Mouse (Mus musculus): ENCODE results near the gene Plb1. TPM values are rescaled to one million over a fixed set of nuclear protein-coding genes. Genes with fewer than 3 reads are reported as not detected.

The Plb1 gene
- total and polyA plus RNA-seq, 2 experiments from 2014 or later: 0.10 to 0.16 TPM

GRCm38 (mm10) chr5:32240741-32241140 is 8.2 kb downstream of the Plb1 start:
- ATAC-seq (no peak), DNase-seq (ENCODE audit: low spot score) (no peak)
- no peaks in the 10 kb centered on the region for H3K27me3 ChIP-seq (ENCODE audit: insufficient read depth, low read length)
- no peak for TF ChIP-seq CTCF (IDR thresholded peaks at IDR 0.05; ENCODE audit: low read depth)
- H3K27ac ChIP-seq: no peak overlapping the region
- H3K4me3 ChIP-seq (ENCODE audit: low read length): no peak overlapping the region
- H3K9ac ChIP-seq (replicated peaks; ENCODE audit: low read length): no peak overlapping the region
- no peaks in the 10 kb centered on the region for H3K36me3 ChIP-seq (ENCODE audit: insufficient read depth, low read length)
- no peak overlapping the region for H3K4me2 ChIP-seq (ENCODE audit: low read depth, low read length)
- no peaks in the 10 kb centered on the region for H3K4me1 ChIP-seq (ENCODE audit: insufficient read depth, low read length)
- 56% methylated on average over 2 of the region's 2 CpGs for WGBS
- no peaks in the 10 kb centered on the region for H3K9me3 ChIP-seq (ENCODE audit: low read length)

GRCm38 (mm10) chr5:32243286-32243885 is 10.9 kb downstream of the Plb1 start:
- ATAC-seq: no peak
- no peak for DNase-seq (ENCODE audit: low spot score)
- Histone ChIP-seq H3K4me2 (ENCODE audit: low read depth, low read length) (no peak overlapping the region), H3K36me3 (ENCODE audit: insufficient read depth, low read length) (no peaks in the 10 kb centered on the region), H3K27ac (no peak overlapping the region), H3K4me3 (ENCODE audit: low read length) (no peak overlapping the region), H3K4me1 (ENCODE audit: insufficient read depth, low read length) (no peaks in the 10 kb centered on the region), H3K9me3 (ENCODE audit: low read length) (no peaks in the 10 kb centered on the region), H3K9ac (replicated peaks; ENCODE audit: low read length) (no peak overlapping the region), H3K27me3 (ENCODE audit: insufficient read depth, low read length) (no peaks in the 10 kb centered on the region)
- no peak for TF ChIP-seq CTCF (IDR thresholded peaks at IDR 0.05; ENCODE audit: low read depth)
- 34% methylated on average over 7 of the region's 7 CpGs for WGBS

DNA sequence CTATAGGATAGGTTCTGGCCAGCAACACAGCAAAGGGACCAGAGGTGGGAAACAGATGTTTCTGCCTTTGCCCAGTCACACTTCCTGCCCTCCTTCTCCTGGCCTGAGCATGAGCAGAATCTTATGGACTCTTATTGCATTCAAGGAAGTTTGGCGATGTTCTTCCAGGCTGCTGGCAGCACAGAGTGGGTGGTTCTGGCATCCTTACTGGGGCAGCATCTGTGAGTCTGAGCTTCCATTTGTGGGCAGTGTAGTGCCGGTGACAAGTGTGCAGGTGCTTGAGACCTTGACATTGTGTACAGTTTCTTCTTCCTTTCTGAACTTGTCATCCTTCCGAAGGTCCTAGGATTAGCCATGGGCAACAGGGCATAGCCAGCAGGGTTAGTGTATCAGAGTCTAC is 12.9 kb downstream of the Plb1 start:
- Histone ChIP-seq H3K4me2 (ENCODE audit: low read depth, low read length) (no peak overlapping the region), H3K9ac (replicated peaks; ENCODE audit: low read length) (no peak overlapping the region), H3K4me1 (ENCODE audit: insufficient read depth, low read length) (no peaks in the 10 kb centered on the region), H3K27me3 (ENCODE audit: insufficient read depth, low read length) (no peaks in the 10 kb centered on the region), H3K36me3 (ENCODE audit: insufficient read depth, low read length) (no peaks in the 10 kb centered on the region), H3K9me3 (ENCODE audit: low read length) (no peaks in the 10 kb centered on the region), H3K4me3 (ENCODE audit: low read length) (no peak overlapping the region), H3K27ac (no peak overlapping the region)
- ATAC-seq: no peak
- DNase-seq (ENCODE audit: low spot score): no peak
- 79% methylated on average over 3 of the region's 3 CpGs for WGBS
- TF ChIP-seq CTCF (IDR thresholded peaks at IDR 0.05; ENCODE audit: low read depth): no peak

GRCm38 (mm10) chr5:32260751-32261150 is 28.2 kb downstream of the Plb1 start:
- TF ChIP-seq CTCF (IDR thresholded peaks at IDR 0.05; ENCODE audit: low read depth): no peak
- H3K4me3 ChIP-seq (ENCODE audit: low read length): no peak overlapping the region
- H3K9ac ChIP-seq (replicated peaks; ENCODE audit: low read length): no peak overlapping the region
- H3K36me3 ChIP-seq (ENCODE audit: insufficient read depth, low read length): no peaks in the 10 kb centered on the region
- ATAC-seq: no peak
- H3K4me1 ChIP-seq (ENCODE audit: insufficient read depth, low read length): no peaks in the 10 kb centered on the region
- no peak overlapping the region for H3K4me2 ChIP-seq (ENCODE audit: low read depth, low read length)
- 38% methylated on average over 5 of the region's 5 CpGs for WGBS
- no peaks in the 10 kb centered on the region for H3K27me3 ChIP-seq (ENCODE audit: insufficient read depth, low read length)
- H3K27ac ChIP-seq: no peak overlapping the region
- no peaks in the 10 kb centered on the region for H3K9me3 ChIP-seq (ENCODE audit: low read length)
- no peak for DNase-seq (ENCODE audit: low spot score)

DNA sequence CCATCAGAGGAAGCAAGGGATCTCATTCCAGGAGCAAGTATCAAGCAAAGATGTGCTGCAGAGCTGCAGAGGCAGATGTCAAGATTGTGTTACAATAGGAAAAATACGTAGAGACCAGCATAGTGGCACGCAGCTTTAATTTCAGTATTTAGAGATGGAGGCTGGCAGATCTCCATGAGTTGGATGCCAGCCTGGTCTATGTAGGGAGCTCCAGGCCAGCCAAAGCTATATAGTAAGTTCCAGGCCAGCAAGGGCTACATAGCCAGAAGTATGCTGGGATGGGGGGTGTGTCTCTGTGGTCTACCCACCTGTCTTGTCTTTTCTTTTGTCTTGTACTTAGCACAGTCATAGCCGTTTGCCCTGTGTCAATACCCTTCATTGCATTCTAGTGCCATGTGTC is 28.7 kb downstream of the Plb1 start:
- Histone ChIP-seq H3K36me3 (ENCODE audit: insufficient read depth, low read length) (no peaks in the 10 kb centered on the region), H3K9me3 (ENCODE audit: low read length) (no peaks in the 10 kb centered on the region), H3K27ac (no peak overlapping the region), H3K4me3 (ENCODE audit: low read length) (no peak overlapping the region), H3K9ac (replicated peaks; ENCODE audit: low read length) (no peak overlapping the region), H3K4me1 (ENCODE audit: insufficient read depth, low read length) (no peaks in the 10 kb centered on the region), H3K4me2 (ENCODE audit: low read depth, low read length) (no peak overlapping the region), H3K27me3 (ENCODE audit: insufficient read depth, low read length) (no peaks in the 10 kb centered on the region)
- ATAC-seq (no peak), DNase-seq (ENCODE audit: low spot score) (no peak)
- TF ChIP-seq CTCF (IDR thresholded peaks at IDR 0.05; ENCODE audit: low read depth): no peak
- WGBS: 49% methylated on average over 3 of the region's 3 CpGs

GRCm38 (mm10) chr5:32262534-32262933 is 30.0 kb downstream of the Plb1 start:
- Histone ChIP-seq H3K4me3 (ENCODE audit: low read length) (no peak overlapping the region), H3K27me3 (ENCODE audit: insufficient read depth, low read length) (no peaks in the 10 kb centered on the region), H3K27ac (no peak overlapping the region), H3K4me2 (ENCODE audit: low read depth, low read length) (no peak overlapping the region), H3K9me3 (ENCODE audit: low read length) (no peaks in the 10 kb centered on the region), H3K4me1 (ENCODE audit: insufficient read depth, low read length) (no peaks in the 10 kb centered on the region), H3K36me3 (ENCODE audit: insufficient read depth, low read length) (no peaks in the 10 kb centered on the region), H3K9ac (replicated peaks; ENCODE audit: low read length) (no peak overlapping the region)
- DNase-seq (ENCODE audit: low spot score) (no peak), ATAC-seq (no peak)
- no peak for TF ChIP-seq CTCF (IDR thresholded peaks at IDR 0.05; ENCODE audit: low read depth)
- WGBS: 86% methylated on average over 4 of the region's 4 CpGs

DNA sequence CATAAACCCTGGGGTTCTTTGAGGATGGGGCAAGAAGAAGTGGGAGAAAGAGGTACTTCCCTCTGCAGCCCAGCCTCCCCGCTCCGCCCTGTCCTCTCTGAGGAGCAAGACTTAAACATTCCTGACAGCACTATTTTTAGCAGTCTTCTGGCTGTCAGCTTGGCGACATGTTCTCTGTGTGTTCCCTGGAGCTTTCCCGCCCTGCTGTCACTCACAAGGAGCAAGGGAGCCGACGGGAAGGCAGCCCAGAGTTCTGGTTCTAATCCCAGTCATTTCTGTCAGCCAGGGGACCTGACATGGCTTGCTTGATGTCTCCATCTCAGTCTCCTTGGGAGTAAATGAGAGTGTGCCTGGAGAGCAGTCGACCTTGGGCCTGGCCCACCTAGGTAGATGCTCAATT is 40.0 kb downstream of the Plb1 start:
- H3K4me3 ChIP-seq (ENCODE audit: low read length): no peak overlapping the region
- TF ChIP-seq CTCF (IDR thresholded peaks at IDR 0.05; ENCODE audit: low read depth): no peak
- H3K36me3 ChIP-seq (ENCODE audit: insufficient read depth, low read length): no peaks in the 10 kb centered on the region
- no peak for ATAC-seq
- DNase-seq (ENCODE audit: low spot score): no peak
- no peaks in the 10 kb centered on the region for H3K9me3 ChIP-seq (ENCODE audit: low read length)
- no peaks in the 10 kb centered on the region for H3K27me3 ChIP-seq (ENCODE audit: insufficient read depth, low read length)
- H3K4me1 ChIP-seq (ENCODE audit: insufficient read depth, low read length): no peaks in the 10 kb centered on the region
- WGBS: 33% methylated on average over 7 of the region's 7 CpGs
- no peak overlapping the region for H3K27ac ChIP-seq
- H3K4me2 ChIP-seq (ENCODE audit: low read depth, low read length): no peak overlapping the region
- no peak overlapping the region for H3K9ac ChIP-seq (replicated peaks; ENCODE audit: low read length)

All from hindbrain, postnatal 0 days (tissue).